Mouse (Mus musculus) monocyte, adult 5-6 weeks (primary cell): ENCODE results near the gene 4930544D05Rik. TPM values are rescaled to one million over a fixed set of nuclear protein-coding genes. Genes with fewer than 3 reads are reported as not detected.

Experiments used
- ATAC-seq: fragments of 153-309, 156-312 bp; replicated peaks from 2 replicates; pipeline ENCODE4 v1.8.0; 2017; ENCODE audit warnings: mild to moderate bottlenecking; ENCODE audit not compliant: low TSS enrichment, insufficient number of reproducible peaks, severe bottlenecking, poor library complexity, low FRiP score
- total RNA-seq: library from RNA; stranded (forward); fragments of 200-1000, 200-491, 200-594 nt; gene quantifications from 3 replicates; pipeline ENCODE4 v1.2.3, GENCODE M21; 2017

Gene 4930544D05Rik
- total RNA-seq, 1 experiment from 2014 or later, result not detected

- peak; percentile 71 for ATAC-seq
Observed at GRCm38 (mm10) chr11:70595638-70596037, 20.0 kb upstream of the 4930544D05Rik start.

GRCm38 (mm10) chr11:70596094-70596493 lies 19.6 kb upstream of the 4930544D05Rik start:
- 0 out of 2 replicates have a peak, but pooled peaks have one; percentile 7 for ATAC-seq

- peak; percentile 40 for ATAC-seq
Observed at GRCm38 (mm10) chr11:70597301-70597700, 18.3 kb upstream of the 4930544D05Rik start.

GRCm38 (mm10) chr11:70598451-70598953 lies 17.1 kb upstream of the 4930544D05Rik start:
- no peak for ATAC-seq

GRCm38 (mm10) chr11:70605024-70605566 lies 10.6 kb upstream of the 4930544D05Rik start:
- ATAC-seq, result peak; percentile 74

- no peak for ATAC-seq
Observed at GRCm38 (mm10) chr11:70606717-70607116, 8.9 kb upstream of the 4930544D05Rik start.

- ATAC-seq, result no peak
Observed at GRCm38 (mm10) chr11:70607611-70608010, 8.0 kb upstream of the 4930544D05Rik start.

GRCm38 (mm10) chr11:70608381-70609066 lies 7.1 kb upstream of the 4930544D05Rik start:
- ATAC-seq, result no peak

GRCm38 (mm10) chr11:70610752-70611151 lies 4.9 kb upstream of the 4930544D05Rik start:
- ATAC-seq, result no peak

- no peak for ATAC-seq
Observed at GRCm38 (mm10) chr11:70612505-70612904, 3.1 kb upstream of the 4930544D05Rik start.

- peak; percentile 89 for ATAC-seq
Observed at GRCm38 (mm10) chr11:70615074-70615473, 574 bp upstream of the 4930544D05Rik start.

- ATAC-seq, result no peak
Observed at GRCm38 (mm10) chr11:70619101-70619500, 3.5 kb downstream of the 4930544D05Rik start, which contains the start of gene Chrne. Chrne (minus strand) TSS chr11:70619216.

GRCm38 (mm10) chr11:70621972-70622814 lies 6.5 kb downstream of the 4930544D05Rik start:
- no peak for ATAC-seq

GRCm38 (mm10) chr11:70623053-70623742 lies 7.5 kb downstream of the 4930544D05Rik start:
- no peak for ATAC-seq

- peak; percentile 69 for ATAC-seq
Observed at GRCm38 (mm10) chr11:70625473-70625872, 9.8 kb downstream of the 4930544D05Rik start.

- no peak for ATAC-seq
Observed at GRCm38 (mm10) chr11:70626877-70627276, 11.2 kb downstream of the 4930544D05Rik start.

GRCm38 (mm10) chr11:70628431-70628830 lies 12.8 kb downstream of the 4930544D05Rik start:
- ATAC-seq, result no peak

- peak; percentile 57; the same call in 1 of the 2 replicates for ATAC-seq
Observed at GRCm38 (mm10) chr11:70629557-70629956, 13.9 kb downstream of the 4930544D05Rik start.

- no peak for ATAC-seq
Observed at GRCm38 (mm10) chr11:70630129-70630528, 14.5 kb downstream of the 4930544D05Rik start.
